In genomic region chr2:160741580-160741979, GRCm38 (mm10) we compare ENCODE assay signal across 9 mouse cellular contexts. TPM values are rescaled to one million over a fixed set of nuclear protein-coding genes. Genes with fewer than 3 reads are reported as not detected.
A peak's percentile ranks its signal among the peaks of the same experiment; 100 is the strongest.
DNase-seq lines count a peak whose midpoint lies in the region; ATAC-seq and TF ChIP-seq lines count a peak whose summit lies in the region.
"Had no signal": no experiment of that assay in that cellular context is flagged by ENCODE, and none has a peak within 500 bp of the region (broad histone marks: within the 10 kb centered on the region; RNA-seq: fewer than 3 reads in every experiment).

No protein-coding gene starts in this region.

- no peak overlapping the region for H3K4me2 ChIP-seq in hindbrain, embryonic 16.5 days (ENCODE audit: low read length)
- H3K4me2 ChIP-seq in hindbrain, embryonic 14.5 days (replicated peaks): no peak overlapping the region
- H3K4me2 ChIP-seq in intestine, embryonic 15.5 days (replicated peaks): no peak overlapping the region
- H3K4me2 ChIP-seq in stomach, embryonic 15.5 days: no peak overlapping the region

- TF ChIP-seq CTCF in spleen, adult 2 months (IDR thresholded peaks at IDR 0.05; ENCODE audit: extremely low read depth, insufficient read depth, insufficient read length, insufficient replicate concordance): no peak

- H3K27ac ChIP-seq in hindbrain, embryonic 16.5 days (ENCODE audit: low read depth, low read length): peak overlapping the region; percentile 9; the same call in 1 of the 2 replicates
- no peak overlapping the region for H3K27ac ChIP-seq in hindbrain, embryonic 14.5 days
- H3K27ac ChIP-seq in spleen, adult 2 months (ENCODE audit: insufficient read depth, low read length): peak overlapping the region; percentile 73
- H3K27ac ChIP-seq in intestine, embryonic 15.5 days: 0 out of 2 replicates have a peak overlapping the region, but pooled peaks have one; percentile 5
- peak overlapping the region; percentile 3; the same call in 1 of the 2 replicates for H3K27ac ChIP-seq in stomach, embryonic 15.5 days

- H3K9me3 ChIP-seq in hindbrain, embryonic 16.5 days (ENCODE audit: control insufficient read depth, low read length): no peaks in the 10 kb centered on the region
- no peaks in the 10 kb centered on the region for H3K9me3 ChIP-seq in hindbrain, embryonic 14.5 days (ENCODE audit: control insufficient read depth, low read length)
- H3K9me3 ChIP-seq in intestine, embryonic 15.5 days: no peaks in the 10 kb centered on the region
- no peaks in the 10 kb centered on the region for H3K9me3 ChIP-seq in stomach, embryonic 15.5 days

- no peak for ATAC-seq in hindbrain, embryonic 16.5 days
- no peak for ATAC-seq in hindbrain, embryonic 14.5 days (ENCODE audit: low FRiP score)
- ATAC-seq in intestine, embryonic 15.5 days: no peak
- ATAC-seq in stomach, embryonic 15.5 days (ENCODE audit: insufficient read depth, low FRiP score, low read depth): no peak

- no peak for DNase-seq in hindbrain, embryonic 14.5 days (ENCODE audit: low spot score)
- no peak for DNase-seq in spleen, adult 2 months (ENCODE audit: low read depth in 1 of 2, low spot score in 2 of 2)
- DNase-seq in spleen, postnatal 14 days (ENCODE audit: low spot score in 2 of 2): no peak
- no peak for DNase-seq in layer of hippocampus, postnatal 10 days (ENCODE audit: low spot score in 2 of 2)
- no peak for DNase-seq in spleen, postnatal 36 days (ENCODE audit: low spot score in 2 of 2)
- DNase-seq: cerebellum, adult 18-20 months had no signal

- TF ChIP-seq POLR2A in spleen, adult 2 months (IDR thresholded peaks at IDR 0.05; ENCODE audit: low read depth, low read length): no peak

- H3K9ac ChIP-seq in hindbrain, embryonic 16.5 days (ENCODE audit: low read depth, low read length): no peak overlapping the region
- H3K9ac ChIP-seq in hindbrain, embryonic 14.5 days: no peak overlapping the region
- no peak overlapping the region for H3K9ac ChIP-seq in intestine, embryonic 15.5 days
- no peak overlapping the region for H3K9ac ChIP-seq in stomach, embryonic 15.5 days

- WGBS in hindbrain, embryonic 16.5 days: 89% methylated on average over 3 of the region's 3 CpGs
- 85% methylated on average over 3 of the region's 3 CpGs for WGBS in hindbrain, embryonic 14.5 days
- WGBS in spleen, adult 2 months: 14% methylated on average over 3 of the region's 3 CpGs
- 66% methylated on average over 3 of the region's 3 CpGs for WGBS in intestine, embryonic 15.5 days
- WGBS in stomach, embryonic 15.5 days: 55% methylated on average over 3 of the region's 3 CpGs

- H3K4me1 ChIP-seq in hindbrain, embryonic 16.5 days (ENCODE audit: control insufficient read depth, insufficient read depth, low read depth, low read length): peaks cover 36% of the 10 kb centered on the region
- peaks cover 18% of the 10 kb centered on the region; the same call in 1 of the 2 replicates for H3K4me1 ChIP-seq in hindbrain, embryonic 14.5 days (replicated peaks; ENCODE audit: control insufficient read depth, insufficient read depth, low read length)
- peaks cover 40% of the 10 kb centered on the region for H3K4me1 ChIP-seq in spleen, adult 2 months (ENCODE audit: control insufficient read depth, insufficient read depth, insufficient read length)
- H3K4me1 ChIP-seq in intestine, embryonic 15.5 days (replicated peaks): peaks cover 42% of the 10 kb centered on the region
- H3K4me1 ChIP-seq in stomach, embryonic 15.5 days: peaks cover 33% of the 10 kb centered on the region; the same call in 1 of the 2 replicates

- H3K36me3 ChIP-seq in hindbrain, embryonic 16.5 days (ENCODE audit: control insufficient read depth, insufficient read depth, low read length): no peaks in the 10 kb centered on the region
- peaks cover 22% of the 10 kb centered on the region for H3K36me3 ChIP-seq in hindbrain, embryonic 14.5 days (replicated peaks; ENCODE audit: control insufficient read depth, insufficient read depth)
- no peaks in the 10 kb centered on the region for H3K36me3 ChIP-seq in spleen, adult 2 months (ENCODE audit: control insufficient read depth, insufficient read depth, low read length)
- H3K36me3 ChIP-seq in intestine, embryonic 15.5 days: no peaks in the 10 kb centered on the region
- 0 out of 2 replicates have a peak, but pooled peaks cover 6% of the 10 kb centered on the region for H3K36me3 ChIP-seq in stomach, embryonic 15.5 days

- no peaks in the 10 kb centered on the region for H3K27me3 ChIP-seq in hindbrain, embryonic 16.5 days (replicated peaks; ENCODE audit: control insufficient read depth, insufficient read depth, low read length)
- no peaks in the 10 kb centered on the region for H3K27me3 ChIP-seq in hindbrain, embryonic 14.5 days (ENCODE audit: control insufficient read depth, insufficient read depth, low read length)
- no peaks in the 10 kb centered on the region for H3K27me3 ChIP-seq in spleen, adult 2 months (ENCODE audit: control insufficient read depth, insufficient read depth, low read length)
- no peaks in the 10 kb centered on the region for H3K27me3 ChIP-seq in intestine, embryonic 15.5 days (replicated peaks)
- no peaks in the 10 kb centered on the region for H3K27me3 ChIP-seq in stomach, embryonic 15.5 days (replicated peaks)

- no peak overlapping the region for H3K4me3 ChIP-seq in hindbrain, embryonic 16.5 days (ENCODE audit: low read length)
- no peak overlapping the region for H3K4me3 ChIP-seq in hindbrain, embryonic 14.5 days (replicated peaks; ENCODE audit: low read length)
- H3K4me3 ChIP-seq in spleen, adult 2 months (ENCODE audit: extremely low read depth, insufficient read depth, insufficient read length): no peak overlapping the region
- no peak overlapping the region for H3K4me3 ChIP-seq in intestine, embryonic 15.5 days (replicated peaks)
- no peak overlapping the region for H3K4me3 ChIP-seq in stomach, embryonic 15.5 days (replicated peaks)

RNA-seq across cellular contexts. Expression of gene Plcg1, which starts 10.5 kb away (rescaled TPM):
- 41.5 and 54.8 TPM in 2 replicates for polyA plus RNA-seq in hindbrain, embryonic 16.5 days (2015; fragmentation: Nextera tagmentation; extraction: Ambion mirVana)
- 56.3 and 62.8 TPM in 2 replicates for polyA plus RNA-seq in hindbrain, embryonic 14.5 days (2014; fragmentation: Nextera tagmentation; extraction: Ambion mirVana)
- 40.6 and 53.7 TPM in 2 replicates for polyA plus RNA-seq in spleen, adult 2 months (2012; rRNA removed)
- polyA plus RNA-seq in intestine, embryonic 15.5 days (2015; fragmentation: Nextera tagmentation; extraction: Ambion mirVana): 29.6 and 29.7 TPM in 2 replicates
- 30.3 and 37.3 TPM in 2 replicates for polyA plus RNA-seq in stomach, embryonic 15.5 days (2015; fragmentation: Nextera tagmentation; extraction: Ambion mirVana)
- total RNA-seq in layer of hippocampus, postnatal 10 days (2021): 100 to 1,000 TPM; 121 to 137 TPM
